In the genomic region with DNA sequence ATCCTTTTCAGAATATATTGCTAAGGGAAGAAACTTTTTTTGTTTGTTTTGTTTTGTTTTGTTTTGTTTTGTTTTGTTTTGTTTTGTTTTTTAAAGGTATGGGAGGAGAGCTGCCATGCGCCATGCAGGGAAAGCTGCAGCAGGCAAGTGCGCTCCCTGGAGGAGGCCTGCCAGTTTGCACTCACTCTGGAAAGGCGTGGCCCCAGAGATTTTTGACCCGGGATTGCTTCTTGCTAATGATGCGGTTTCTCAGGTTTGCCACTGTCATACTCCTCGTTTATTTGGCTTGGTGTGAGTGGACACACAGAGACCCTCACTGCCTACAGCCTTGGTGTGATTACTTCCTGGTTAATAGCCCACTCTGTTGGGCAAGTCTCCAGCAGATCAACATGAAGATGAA, we compare ENCODE assay signal across 10 mouse cellular contexts. TPM values are rescaled to one million over a fixed set of nuclear protein-coding genes. Genes with fewer than 3 reads are reported as not detected.
DNase-seq lines count a peak whose midpoint lies in the region; ATAC-seq and TF ChIP-seq lines count a peak whose summit lies in the region.
"Had no signal": no experiment of that assay in that cellular context is flagged by ENCODE, and none has a peak within 500 bp of the region (broad histone marks: within the 10 kb centered on the region; RNA-seq: fewer than 3 reads in every experiment).

No protein-coding gene starts in this region.

- TF ChIP-seq EP300 in MEL (IDR thresholded peaks at IDR 0.05; ENCODE audit: low read depth in 1 of 2, low read length in 2 of 2): no peak

- H3K4me2 ChIP-seq in liver, embryonic 11.5 days: no peak overlapping the region
- no peak overlapping the region for H3K4me2 ChIP-seq in midbrain, embryonic 14.5 days (ENCODE audit: low read length)
- H3K4me2 ChIP-seq: limb, embryonic 13.5 days had no signal

- H3K36me3 ChIP-seq in liver, adult 2 months (ENCODE audit: control insufficient read depth, insufficient read depth, low read length): no peaks in the 10 kb centered on the region
- H3K36me3 ChIP-seq in liver, embryonic 11.5 days (ENCODE audit: control insufficient read depth, insufficient read depth, low read length): no peaks in the 10 kb centered on the region
- no peaks in the 10 kb centered on the region for H3K36me3 ChIP-seq in MEL (ENCODE audit: control insufficient read depth in 1 of 2, insufficient read depth in 2 of 2, low read length in 2 of 2)
- H3K36me3 ChIP-seq in midbrain, embryonic 14.5 days (ENCODE audit: control insufficient read depth, insufficient read depth, low read length): no peaks in the 10 kb centered on the region
- H3K36me3 ChIP-seq: limb, embryonic 13.5 days had no signal

- no peak overlapping the region for H3K4me3 ChIP-seq in gastrocnemius, adult 2 months
- no peak overlapping the region for H3K4me3 ChIP-seq in liver, adult 2 months (ENCODE audit: insufficient read depth, low read depth, low read length)
- no peak overlapping the region for H3K4me3 ChIP-seq in liver, embryonic 11.5 days (ENCODE audit: low read depth, low read length)
- no peak overlapping the region for H3K4me3 ChIP-seq in MEL (ENCODE audit: control insufficient read depth in 1 of 2, insufficient read depth in 1 of 2, low read depth in 2 of 2, low read length in 2 of 2)
- H3K4me3 ChIP-seq in midbrain, embryonic 14.5 days (replicated peaks; ENCODE audit: low read depth, low read length): no peak overlapping the region
- H3K4me3 ChIP-seq: erythroblast, embryonic 14.5 days; limb, embryonic 13.5 days had no signal

- H3K9ac ChIP-seq in liver, adult 2 months (ENCODE audit: low read depth, low read length): no peak overlapping the region
- H3K9ac ChIP-seq in liver, embryonic 11.5 days (ENCODE audit: low read depth, low read length): no peak overlapping the region
- H3K9ac ChIP-seq in MEL (ENCODE audit: control insufficient read depth, low read depth, low read length, poor library complexity, severe bottlenecking): no peak overlapping the region
- H3K9ac ChIP-seq in midbrain, embryonic 14.5 days (replicated peaks; ENCODE audit: low read length): no peak overlapping the region
- H3K9ac ChIP-seq: limb, embryonic 13.5 days had no signal

- WGBS in liver, adult 2 months: 21% methylated on average over 6 of the region's 6 CpGs
- 21% methylated on average over 6 of the region's 6 CpGs for WGBS in liver, embryonic 11.5 days
- WGBS in midbrain, embryonic 14.5 days: 41% methylated on average over 6 of the region's 6 CpGs

- intact Hi-C loops in gastrocnemius, adult 2 months (cut with DNase I): no loop called here
- intact Hi-C loops in gastrocnemius, postnatal 36 days (cut with DNase I): no loop called here

- no peak for ATAC-seq in liver, embryonic 11.5 days (replicated peaks; ENCODE audit: low FRiP score)
- ATAC-seq in megakaryocyte, adult 5-6 weeks (ENCODE audit: poor library complexity, severe bottlenecking): peak; percentile 61
- ATAC-seq in midbrain, embryonic 14.5 days (ENCODE audit: low FRiP score, low TSS enrichment): no peak

- TF ChIP-seq CTCF in gastrocnemius, adult 2 months (IDR thresholded peaks at IDR 0.05): peak; percentile 52
- TF ChIP-seq CTCF in liver, adult 2 months (IDR thresholded peaks at IDR 0.05; ENCODE audit: low read depth, low read length): peak; percentile 73
- peak; percentile 14 to 77 (median 63); a peak in 4 of 6 replicates for TF ChIP-seq CTCF in MEL (IDR thresholded peaks at IDR 0.05 in 2 of 3, conservative IDR thresholded peaks at IDR 0.05 in 1 of 3; ENCODE audit: control insufficient read depth in 1 of 3, insufficient read depth in 1 of 3, low read depth in 2 of 3, low read length in 3 of 3, poor library complexity in 1 of 3, severe bottlenecking in 1 of 3)

- no peaks in the 10 kb centered on the region for H3K27me3 ChIP-seq in liver, adult 2 months (ENCODE audit: control insufficient read depth, insufficient read depth, low read length)
- no peaks in the 10 kb centered on the region for H3K27me3 ChIP-seq in liver, embryonic 11.5 days (replicated peaks; ENCODE audit: control insufficient read depth, insufficient read depth, low read length)
- no peaks in the 10 kb centered on the region; a peak in 2 of 4 replicates for H3K27me3 ChIP-seq in MEL (ENCODE audit: control insufficient read depth in 1 of 2, insufficient read depth in 2 of 2, low read length in 2 of 2)
- no peaks in the 10 kb centered on the region for H3K27me3 ChIP-seq in midbrain, embryonic 14.5 days (ENCODE audit: control insufficient read depth, insufficient read depth, low read length)

- no peaks in the 10 kb centered on the region for H3K9me3 ChIP-seq in liver, embryonic 11.5 days (ENCODE audit: control insufficient read depth, low read length)
- no peaks in the 10 kb centered on the region for H3K9me3 ChIP-seq in MEL (replicated peaks; ENCODE audit: insufficient read depth, low read length)
- no peaks in the 10 kb centered on the region; the same call in 1 of the 2 replicates for H3K9me3 ChIP-seq in midbrain, embryonic 14.5 days (ENCODE audit: control insufficient read depth, low read length)
- H3K9me3 ChIP-seq: limb, embryonic 13.5 days had no signal

- no peaks in the 10 kb centered on the region for H3K79me2 ChIP-seq in liver, adult 2 months (ENCODE audit: control insufficient read depth, insufficient read depth, low read length)
- no peaks in the 10 kb centered on the region for H3K79me2 ChIP-seq in MEL (ENCODE audit: control insufficient read depth, insufficient read depth, low read length, poor library complexity)

- peak; percentile 58 for TF ChIP-seq RAD21 in MEL (IDR thresholded peaks at IDR 0.05; ENCODE audit: low read depth, low read length)

- H3K4me1 ChIP-seq in liver, adult 2 months (ENCODE audit: control insufficient read depth, insufficient read depth, low read length): no peaks in the 10 kb centered on the region
- no peaks in the 10 kb centered on the region for H3K4me1 ChIP-seq in liver, embryonic 11.5 days (replicated peaks; ENCODE audit: control insufficient read depth, insufficient read depth, low read length)
- peaks cover 0 to 12% of the 10 kb centered on the region in 2 experiments; a peak in 2 of 4 replicates for H3K4me1 ChIP-seq in MEL (ENCODE audit: control insufficient read depth in 1 of 2, insufficient read depth in 2 of 2, low read length in 2 of 2)
- no peaks in the 10 kb centered on the region for H3K4me1 ChIP-seq in midbrain, embryonic 14.5 days (ENCODE audit: control insufficient read depth, insufficient read depth, low read length)

- peak; percentile 32 for DNase-seq in gastrocnemius, adult 2 months
- no peak for DNase-seq in gastrocnemius, postnatal 36 days
- DNase-seq in liver, adult 2 months (ENCODE audit: extremely low read depth, low read depth, low spot score): no peak
- DNase-seq in liver, embryonic 11.5 days (ENCODE audit: low spot score): no peak
- peak; percentile 49 for DNase-seq in MEL (ENCODE audit: low read depth, low spot score)
- no peak for DNase-seq in spleen, adult 12 weeks (ENCODE audit: low spot score)
- no peak for DNase-seq in midbrain, embryonic 14.5 days

- H3K27ac ChIP-seq in gastrocnemius, adult 2 months: no peak overlapping the region
- no peak overlapping the region for H3K27ac ChIP-seq in liver, adult 2 months (replicated peaks; ENCODE audit: insufficient read depth, low read depth, low read length)
- no peak overlapping the region for H3K27ac ChIP-seq in liver, embryonic 11.5 days (ENCODE audit: low read depth, low read length)
- H3K27ac ChIP-seq in MEL (ENCODE audit: control insufficient read depth, low read depth, low read length): no peak overlapping the region
- H3K27ac ChIP-seq in midbrain, embryonic 14.5 days (replicated peaks; ENCODE audit: low read depth, low read length): no peak overlapping the region
- H3K27ac ChIP-seq: limb, embryonic 13.5 days had no signal

- no peak for TF ChIP-seq POLR2A in liver, adult 2 months (IDR thresholded peaks at IDR 0.05; ENCODE audit: extremely low read depth, insufficient read depth, low read length)
- TF ChIP-seq POLR2A in MEL (IDR thresholded peaks at IDR 0.05; ENCODE audit: control insufficient read depth in 1 of 2, insufficient read depth in 1 of 2, low read depth in 1 of 2, low read length in 2 of 2, poor library complexity in 1 of 2): no peak

TF ChIP-seq in MEL, 35 proteins besides CTCF, POLR2A, EP300 and RAD21 (continues in another document):
- no peak for TF ChIP-seq NELFE (IDR thresholded peaks at IDR 0.05; ENCODE audit: low read depth, low read length)
- TF ChIP-seq USF1 (IDR thresholded peaks at IDR 0.05; ENCODE audit: low read depth, low read length): no peak
- no peak for TF ChIP-seq ZKSCAN1 (IDR thresholded peaks at IDR 0.05; ENCODE audit: low read depth, low read length)
- 0 out of 2 replicates have a peak, but pooled peaks have one; percentile 11 for TF ChIP-seq NRF1 (IDR thresholded peaks at IDR 0.05; ENCODE audit: insufficient read depth, low read depth, low read length, poor library complexity, severe bottlenecking)
- TF ChIP-seq ELF1 (IDR thresholded peaks at IDR 0.05; ENCODE audit: low read depth, low read length): no peak
- no peak for TF ChIP-seq BHLHE40 (IDR thresholded peaks at IDR 0.05; ENCODE audit: borderline replicate concordance, low read depth, low read length)

RNA-seq across cellular contexts. Expression of gene Cap1, which starts 16.3 kb away (rescaled TPM):
- total RNA-seq in gastrocnemius, adult 2 months (2021): 10 to 100 TPM; 17.4 to 25.5 TPM
- total RNA-seq in gastrocnemius, postnatal 36 days (2021): 10 to 100 TPM; 17.5 to 19.8 TPM
- total RNA-seq in liver, adult 2 months (2014; rRNA removed): 52.6 and 55.7 TPM in 2 replicates
- polyA plus RNA-seq in liver, adult 2 months (2012; rRNA removed): 33.7 and 38.2 TPM in 2 replicates
- 52.2 and 56.5 TPM in 2 replicates for polyA plus RNA-seq in liver, embryonic 11.5 days (2014; fragmentation: Nextera tagmentation; extraction: Ambion mirVana)
- 68.3 and 82.3 TPM in 2 replicates for total RNA-seq in MEL (2012; rRNA removed)
- polyA plus RNA-seq in MEL (2012; ENCODE audit: insufficient read depth in 1 of 2, insufficient read length in 2 of 2, low read depth in 1 of 2, low replicate concordance in 2 of 2, missing spikeins in 1 of 2): 100 to 1,000 TPM in 1 of 2 experiments, not detected in 1; 134 TPM
- total RNA-seq in megakaryocyte, adult 5-6 weeks (2015): 417 and 420 TPM in 2 replicates
- total RNA-seq in megakaryocyte, adult 5-6 weeks (2017): 551 and 589 TPM in 2 replicates
- 52.2 and 72.8 TPM in 2 replicates for polyA plus RNA-seq in midbrain, embryonic 14.5 days (2014; fragmentation: Nextera tagmentation; extraction: Ambion mirVana)

RNA-seq across cellular contexts. Expression of gene Mfsd2a, which starts 58.8 kb away (rescaled TPM):
- under 1 TPM in 1 of 2 experiments, not detected in 1; 0.10 TPM for total RNA-seq in gastrocnemius, adult 2 months (2021)
- under 1 TPM; 0.13 to 0.39 TPM for total RNA-seq in gastrocnemius, postnatal 36 days (2021)
- 40.6 and 44.0 TPM in 2 replicates for total RNA-seq in liver, adult 2 months (2014; rRNA removed)
- 32.8 and 62.5 TPM in 2 replicates for polyA plus RNA-seq in liver, adult 2 months (2012; rRNA removed)
- polyA plus RNA-seq in liver, embryonic 11.5 days (2014; fragmentation: Nextera tagmentation; extraction: Ambion mirVana): 0.64 and 0.68 TPM in 2 replicates
- 8.4 and 14.3 TPM in 2 replicates for total RNA-seq in MEL (2012; rRNA removed)
- 1 to 10 TPM in 1 of 2 experiments, not detected in 1; 8.8 TPM for polyA plus RNA-seq in MEL (2012; ENCODE audit: insufficient read depth in 1 of 2, insufficient read length in 2 of 2, low read depth in 1 of 2, low replicate concordance in 2 of 2, missing spikeins in 1 of 2)
- total RNA-seq in megakaryocyte, adult 5-6 weeks (2015): 0.14 TPM in 1 of 2 replicates, not detected in the other
- 0.15 and 0.16 TPM in 2 replicates for total RNA-seq in megakaryocyte, adult 5-6 weeks (2017)
- 31.2 and 33.4 TPM in 2 replicates for polyA plus RNA-seq in midbrain, embryonic 14.5 days (2014; fragmentation: Nextera tagmentation; extraction: Ambion mirVana)
- polyA plus RNA-seq: erythroblast, embryonic 14.5 days had no signal

Comparison
In these comparisons a context has a peak if more than half of its experiments do, and no peak if none do; other contexts are left out.
1. DNase-seq: peak in gastrocnemius, adult 2 months (single experiment) and MEL (single experiment); none in gastrocnemius, postnatal 36 days (0 of 2), liver, adult 2 months (single experiment), liver, embryonic 11.5 days (single experiment), spleen, adult 12 weeks (single experiment) and midbrain, embryonic 14.5 days (single experiment).
2. Peak in every context shown above with its lines, with median percentiles within 50 percentile points of each other: CTCF ChIP-seq.